Mouse (Mus musculus) forebrain, embryonic 12.5 days (tissue): ENCODE results near the gene Rasa4. TPM values are rescaled to one million over a fixed set of nuclear protein-coding genes. Genes with fewer than 3 reads are reported as not detected.
"Not testable (repeated sequence)": the region's sequence is repeated elsewhere in the genome, so short reads cannot be mapped to it uniquely, and the experiment has no call there.

ENCODE experiments used
- ATAC-seq: fragments of 200-750 bp; cut with Nextera tagmentation; 2 replicates; pipeline ENCODE4 v1.8.0; 2017; ENCODE audit warnings: moderate TSS enrichment; ENCODE audit not compliant: low FRiP score
- H3K27ac ChIP-seq: fragments of 300-500 bp; sonication (generic); 2 replicates; pipeline ENCODE4 v1.5.1; 2016; ENCODE audit warnings: mild to moderate bottlenecking
- H3K27me3 ChIP-seq: fragments of 300-500 bp; sonication (generic); 2 replicates; pipeline ENCODE4 v1.6.1; 2016; ENCODE audit warnings: mild to moderate bottlenecking
- H3K36me3 ChIP-seq: fragments of 300-500 bp; sonication (generic); replicated peaks from 2 replicates; pipeline ENCODE4 v1.6.1; 2016; ENCODE audit warnings: mild to moderate bottlenecking
- H3K4me1 ChIP-seq: fragments of 300-500 bp; sonication (generic); 2 replicates; pipeline ENCODE4 v1.6.1; 2016
- H3K4me2 ChIP-seq: fragments of 300-500 bp; sonication (generic); 2 replicates; pipeline ENCODE4 v1.6.1; 2016; ENCODE audit warnings: mild to moderate bottlenecking, moderate library complexity
- H3K4me3 ChIP-seq: fragments of 300-500 bp; sonication (generic); replicated peaks from 2 replicates; pipeline ENCODE4 v1.5.1; 2016; ENCODE audit warnings: mild to moderate bottlenecking
- H3K9ac ChIP-seq: fragments of 300-500 bp; sonication (generic); 2 replicates; pipeline ENCODE4 v1.6.1; 2016; ENCODE audit warnings: mild to moderate bottlenecking
- H3K9me3 ChIP-seq: fragments of 300-500 bp; sonication (generic); 2 replicates; pipeline ENCODE4 v1.6.1; 2016
- WGBS: fragments of 180-500 bp; shearing (Covaris S2); methylation state at CpG from one replicate; pipeline ENCODE4 v1.1.7; 2016; 5-methylcytosine and 5-hydroxymethylcytosine counted together
- microRNA-seq: library from miRNA; unstranded; fragments of <30 nt; microRNA quantifications from one replicate; pipeline ENCODE4, GENCODE M21; 2017
- polyA plus RNA-seq: library from polyadenylated mRNA; unstranded; fragments of >200 nt; fragmentation: Nextera tagmentation; extraction: Ambion mirVana; gene quantifications from 2 replicates; pipeline ENCODE4 v1.2.1, GENCODE M21; 2016

Rasa4 gene
- polyA plus RNA-seq, 1 experiment from 2014 or later: 6.2 TPM

DNA sequence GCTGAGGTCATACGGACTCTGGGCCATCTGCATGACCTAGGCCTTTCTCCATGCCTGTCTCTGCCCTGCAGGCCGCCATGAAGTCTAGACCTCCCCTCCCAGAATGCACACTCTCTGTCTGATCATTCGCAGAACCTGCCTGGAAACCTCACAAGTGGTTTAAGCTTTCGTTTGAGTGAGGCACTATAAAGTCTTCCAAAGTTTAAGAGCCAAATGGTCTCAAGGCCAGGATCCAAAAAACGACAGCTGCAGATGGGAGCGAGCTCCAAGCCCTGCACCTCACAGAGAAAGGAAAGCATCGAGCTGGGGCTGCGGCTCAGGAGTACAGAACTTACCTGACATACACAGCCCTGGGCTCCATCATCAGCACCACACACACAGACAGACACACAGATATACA is 68.6 kb downstream of the Rasa4 start:
- Histone ChIP-seq H3K4me3 (no peak overlapping the region), H3K36me3 (no peaks in the 10 kb centered on the region), H3K27me3 (no peaks in the 10 kb centered on the region), H3K27ac (no peak overlapping the region), H3K9ac (no peak overlapping the region), H3K4me1 (no peaks in the 10 kb centered on the region), H3K9me3 (no peaks in the 10 kb centered on the region), H3K4me2 (no peak overlapping the region)
- ATAC-seq: no peak
- WGBS: 85% methylated on average over 8 of the region's 8 CpGs

DNA sequence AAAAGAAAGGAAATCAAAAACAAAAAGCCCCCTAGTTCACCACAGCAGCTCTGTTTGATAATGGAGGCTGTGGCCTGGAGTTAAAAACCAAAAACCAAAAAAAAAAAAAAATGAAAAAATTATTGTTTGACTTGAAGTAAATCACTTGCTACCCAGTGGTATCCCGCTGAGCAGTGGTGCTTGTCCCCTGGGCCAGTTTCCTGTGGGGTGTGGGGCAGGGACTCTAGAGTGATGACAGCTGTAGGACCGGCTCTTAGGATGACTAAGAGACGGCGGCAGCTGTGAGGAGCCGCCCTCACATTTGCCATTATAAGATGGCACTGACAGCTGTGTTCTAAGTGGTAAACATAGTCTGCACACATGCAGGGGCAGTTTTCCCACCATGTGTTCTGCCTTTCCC is 71.7 kb downstream of the Rasa4 start:
- 91% methylated on average over 5 of the region's 5 CpGs for WGBS
- Histone ChIP-seq H3K4me3 (no peak overlapping the region), H3K27ac (no peak overlapping the region), H3K9ac (no peak overlapping the region), H3K4me2 (no peak overlapping the region), H3K36me3 (no peaks in the 10 kb centered on the region), H3K4me1 (no peaks in the 10 kb centered on the region), H3K9me3 (no peaks in the 10 kb centered on the region), H3K27me3 (no peaks in the 10 kb centered on the region)
- ATAC-seq: no peak

DNA sequence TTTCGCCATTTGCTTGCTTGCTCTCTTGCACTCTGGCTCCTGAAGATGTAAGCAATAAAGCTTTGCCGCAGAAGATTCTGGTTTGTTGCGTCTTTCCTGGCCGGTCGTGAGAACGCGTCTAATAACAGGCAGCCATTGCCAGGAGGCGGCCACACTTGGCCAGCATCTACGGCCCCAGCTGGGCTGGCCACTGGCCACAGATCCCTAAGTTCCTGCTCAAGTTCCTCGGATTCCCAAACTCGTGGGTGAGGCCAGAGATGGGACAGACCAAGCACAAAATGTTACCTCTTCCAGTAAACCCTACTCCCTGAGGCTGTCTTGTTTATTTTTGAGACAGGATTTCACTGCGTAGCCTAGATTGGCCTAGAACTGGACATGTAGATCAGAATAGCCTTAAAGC is 76.4 kb downstream of the Rasa4 start:
- H3K4me1 ChIP-seq, H3K9me3 ChIP-seq, H3K36me3 ChIP-seq, H3K4me2 ChIP-seq, H3K9ac ChIP-seq, H3K27me3 ChIP-seq, ATAC-seq, H3K27ac ChIP-seq, H3K4me3 ChIP-seq: not testable (repeated sequence)
- 93% methylated on average over 11 of the region's 12 CpGs for WGBS

Small RNA genes lying within 50 kb of the gene (microRNA-seq; reads per million reads assigned to microRNA genes)
- gene Mir7035: not detected

Other genes with a start within 250 kb of the Rasa4 start
- gene Hspb1, start 196.0 kb upstream of the Rasa4 start, polyA plus RNA-seq: 7.8 and 10.7 TPM in 2 replicates
- gene Ywhag, start 149.3 kb upstream of the Rasa4 start, polyA plus RNA-seq: 410 and 460 TPM in 2 replicates
- 1.1 and 1.7 TPM in 2 replicates for gene Ssc4d, start 109.4 kb upstream of the Rasa4 start, polyA plus RNA-seq
- 0.28 TPM in 1 of 2 replicates, not detected in the other for gene Zp3, start 103.8 kb upstream of the Rasa4 start, polyA plus RNA-seq
- gene Dtx2, start 89.1 kb upstream of the Rasa4 start, polyA plus RNA-seq: 29.7 and 32.9 TPM in 2 replicates
- not detected in 2 replicates for gene Upk3b, start 45.4 kb upstream of the Rasa4 start, polyA plus RNA-seq
- 0.32 and 0.92 TPM in 2 replicates for gene Upk3bl, start 29.4 kb upstream of the Rasa4 start, polyA plus RNA-seq
- 246 and 256 TPM in 2 replicates for gene Polr2j, start 32.7 kb downstream of the Rasa4 start, polyA plus RNA-seq
- 44.2 and 46.1 TPM in 2 replicates for gene Lrwd1, start 52.2 kb downstream of the Rasa4 start, polyA plus RNA-seq
- gene Alkbh4, start 52.2 kb downstream of the Rasa4 start, polyA plus RNA-seq: 20.6 and 21.9 TPM in 2 replicates
- gene Orai2, start 86.8 kb downstream of the Rasa4 start, polyA plus RNA-seq: 14.7 TPM in 2 replicates
- 71.0 and 80.1 TPM in 2 replicates for gene Prkrip1, start 115.0 kb downstream of the Rasa4 start, polyA plus RNA-seq
- gene Sh2b2, start 162.6 kb downstream of the Rasa4 start, polyA plus RNA-seq: 19.6 and 21.7 TPM in 2 replicates